Mouse (Mus musculus) embryonic stem cell, embryonic (primary cell): ENCODE measurements around the gene Abhd4.

Source experiments
- CTCF ChIA-PET, 4 experiments: fragments of 300-600 bp in 2 of 4; fragments of 350-600 bp in 2 of 4; sonication (Branson Sonifier 250); formaldehyde crosslinking; loops; one replicate each; lab custom pipeline; 2022; ENCODE audit warnings: inconsistent platforms in 2 of 4; lab: Charles Lee
- POLR2A ChIA-PET, 4 experiments: fragments of 300-600 bp in 2 of 4; fragments of 350-600 bp in 2 of 4; sonication (Branson Sonifier 250); formaldehyde crosslinking; loops; one replicate each; lab custom pipeline; 2022; ENCODE audit warnings: antibody characterized with exemption in 4 of 4, inconsistent platforms in 1 of 4; lab: Charles Lee

The Abhd4 gene

DNA sequence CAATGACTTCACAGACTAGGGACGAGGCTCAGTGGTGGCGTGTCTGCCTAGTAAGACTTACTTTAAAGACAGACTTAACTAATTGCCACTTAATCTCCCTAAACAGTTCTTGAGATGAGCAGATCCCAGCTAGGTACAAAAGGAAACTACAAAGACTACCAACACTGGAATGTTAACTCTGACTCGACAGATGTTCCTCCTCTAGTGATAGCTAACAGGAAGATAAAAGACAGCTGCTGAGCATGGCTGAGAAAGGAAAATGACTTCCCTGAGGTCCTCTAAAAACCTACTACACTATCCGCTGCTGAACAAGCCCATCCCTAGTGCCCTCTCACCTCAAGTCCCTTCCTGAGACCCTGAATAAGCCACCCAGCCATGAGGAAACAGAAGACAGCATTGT is 3.9 kb upstream of the Abhd4 start:
- CTCF ChIA-PET, result interaction anchor here in 3 of 4 experiments (1.8 to 3.1 kb wide), 3 partner anchors 11 kb away, joined by 5 to 14 read pairs (median 9); no protein-coding TSS in a partner anchor
- POLR2A ChIA-PET, result interaction anchor here (0.7 to 2.5 kb wide), 8 partner anchors 9 to 242 kb away, joined by 3 to 23 read pairs (median 6); no protein-coding TSS in a partner anchor

DNA sequence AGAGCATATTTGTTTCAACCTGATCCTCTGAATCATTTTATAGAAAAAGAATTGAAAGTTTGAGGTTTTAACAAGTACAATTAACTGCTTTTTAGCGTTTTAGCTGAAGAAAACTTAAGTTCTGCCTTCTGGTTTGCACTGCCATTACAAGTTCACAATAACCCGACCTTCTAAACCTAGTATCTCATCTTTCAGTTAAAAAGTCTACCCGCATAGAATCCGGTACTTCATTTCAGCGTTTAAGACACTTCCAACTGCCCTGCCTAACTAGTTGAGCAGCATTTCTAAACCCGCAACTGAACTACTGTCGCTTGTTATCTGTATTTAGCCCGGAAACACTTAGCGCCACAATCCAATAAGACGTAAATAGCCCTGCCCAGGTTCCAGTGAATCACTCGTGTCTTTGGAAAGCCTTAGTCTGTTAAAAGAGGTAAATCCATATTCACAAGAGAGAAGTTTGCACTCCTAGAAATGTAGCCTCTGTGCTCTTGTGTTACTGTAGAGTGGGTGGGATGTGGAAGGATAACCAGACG is 748 bp downstream of the Abhd4 start:
- POLR2A ChIA-PET, result interaction anchor here in 3 of 4 experiments (0.6 to 3.9 kb wide), 15 partner anchors 20 to 209 kb away, joined by 3 to 27 read pairs (median 5); partner anchors contain the start of gene Lrp10 (in 1 of the 3)
- CTCF ChIA-PET, result interaction anchor here in 1 of 4 experiments (1.0 kb wide), 1 partner anchor 16 kb away, joined by 3 read pairs; no protein-coding TSS in a partner anchor

DNA sequence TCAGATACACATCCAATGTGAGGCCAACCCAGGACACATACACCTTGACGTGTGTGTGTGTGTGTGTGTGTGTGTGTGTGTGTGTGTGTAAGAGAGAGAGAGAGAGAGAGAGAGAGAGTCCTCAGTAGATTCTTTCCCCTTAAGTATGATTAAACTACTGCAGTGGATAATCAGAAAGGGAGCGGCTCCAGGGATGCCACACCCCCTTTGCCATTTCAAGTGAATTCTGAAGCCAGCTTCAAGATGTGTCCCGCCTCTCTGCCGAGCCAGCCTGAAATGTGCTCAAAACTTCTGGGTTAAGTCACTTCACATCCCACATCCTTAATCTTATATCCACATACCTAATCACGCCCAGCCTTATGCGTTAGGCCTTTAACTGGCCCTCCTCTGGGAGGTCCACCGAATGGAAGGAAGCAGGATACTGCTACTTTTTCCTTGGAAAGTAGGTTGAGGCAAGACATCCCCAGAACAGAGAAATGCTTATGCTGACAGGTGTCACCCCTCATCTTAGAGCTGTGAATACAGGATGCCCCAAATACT is 4.2 kb downstream of the Abhd4 start:
- CTCF ChIA-PET, result interaction anchor here in 2 of 4 experiments (0.9 to 3.1 kb wide), 4 partner anchors 19 to 27 kb away, joined by 3 to 12 read pairs (median 4); no protein-coding TSS in a partner anchor
- POLR2A ChIA-PET, result interaction anchor here in 3 of 4 experiments (0.6 to 3.6 kb wide), 29 partner anchors 9 to 221 kb away, joined by 3 to 23 read pairs (median 4); partner anchors contain the start of genes Lrp10 (in 1 of the 3), Mmp14 (in 1 of the 3), Mrpl52 (in 1 of the 3) and Oxa1l (in 1 of the 3)

DNA sequence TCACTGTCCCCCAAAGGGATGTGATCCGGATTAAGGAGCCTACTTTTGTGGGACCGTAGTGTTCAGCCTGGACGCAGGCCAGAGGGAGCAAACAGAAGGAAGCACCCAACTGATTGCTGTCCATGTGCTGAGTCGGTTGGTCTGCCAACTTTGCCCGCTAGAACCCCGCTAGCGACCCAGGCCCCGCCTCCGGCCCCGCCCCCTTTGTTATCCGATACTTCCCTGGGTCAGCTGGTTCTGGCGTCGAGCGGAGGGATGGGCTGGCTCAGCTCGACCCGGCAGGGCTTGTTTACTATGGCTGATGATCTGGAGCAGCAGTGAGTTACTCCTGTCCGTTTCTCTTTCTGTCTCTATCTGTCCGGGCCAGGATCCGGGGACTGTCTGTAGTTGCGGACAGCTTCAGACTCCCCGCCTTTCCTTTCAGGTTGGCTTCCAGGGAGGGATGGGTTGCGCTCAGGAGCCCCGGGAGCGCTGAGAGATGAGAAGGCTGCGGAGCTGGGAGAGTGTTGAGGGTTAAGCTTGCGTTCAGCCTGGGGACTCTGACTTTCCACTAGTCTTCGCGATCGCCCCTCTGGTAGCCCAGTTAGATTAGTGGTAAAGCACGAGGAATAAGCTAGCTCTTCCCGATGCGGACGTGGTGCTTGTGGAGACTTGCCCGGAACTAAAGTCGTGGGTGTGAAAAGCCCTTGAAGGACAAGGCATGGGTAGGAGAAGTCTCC is 5.2 kb downstream of the Abhd4 start:
- CTCF ChIA-PET, result interaction anchor here (0.5 to 3.1 kb wide), 11 partner anchors 19 to 410 kb away, joined by 3 to 12 read pairs (median 3); no protein-coding TSS in a partner anchor
- POLR2A ChIA-PET, result interaction anchor here in 3 of 4 experiments (0.6 to 3.6 kb wide), 49 partner anchors 9 to 756 kb away, joined by 3 to 23 read pairs (median 4); partner anchors contain the start of genes Haus4 (in 1 of the 3), Lrp10 (in 1 of the 3), Mmp14 (in 1 of the 3) and Mrpl52 (in 1 of the 3)

DNA sequence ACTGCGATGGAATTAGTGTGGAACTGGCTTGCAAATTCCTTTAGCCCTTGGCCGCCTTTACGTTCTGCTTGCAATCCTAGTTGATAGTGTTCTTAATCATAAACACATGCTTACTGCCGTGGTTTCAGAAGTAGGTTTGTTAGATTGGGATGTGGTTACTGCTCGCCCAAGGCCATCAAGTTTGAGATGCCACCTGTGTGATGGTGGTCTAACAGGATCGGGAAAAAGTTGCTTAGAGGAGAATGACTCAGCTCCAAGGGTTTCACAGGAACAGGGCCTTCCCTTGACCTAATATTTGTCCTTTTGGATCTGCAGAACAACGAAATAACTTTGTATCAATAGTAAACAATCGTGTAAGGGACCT is 5.7 kb downstream of the Abhd4 start:
- CTCF ChIA-PET, result interaction anchor here (0.5 to 3.1 kb wide), 10 partner anchors 18 to 410 kb away, joined by 3 to 12 read pairs (median 3); no protein-coding TSS in a partner anchor
- POLR2A ChIA-PET, result interaction anchor here in 3 of 4 experiments (0.9 to 3.6 kb wide), 36 partner anchors 8 to 755 kb away, joined by 3 to 23 read pairs (median 4); partner anchors contain the start of genes Haus4 (in 1 of the 3), Mmp14 (in 1 of the 3), Mrpl52 (in 1 of the 3) and Ngdn (in 1 of the 3)

DNA sequence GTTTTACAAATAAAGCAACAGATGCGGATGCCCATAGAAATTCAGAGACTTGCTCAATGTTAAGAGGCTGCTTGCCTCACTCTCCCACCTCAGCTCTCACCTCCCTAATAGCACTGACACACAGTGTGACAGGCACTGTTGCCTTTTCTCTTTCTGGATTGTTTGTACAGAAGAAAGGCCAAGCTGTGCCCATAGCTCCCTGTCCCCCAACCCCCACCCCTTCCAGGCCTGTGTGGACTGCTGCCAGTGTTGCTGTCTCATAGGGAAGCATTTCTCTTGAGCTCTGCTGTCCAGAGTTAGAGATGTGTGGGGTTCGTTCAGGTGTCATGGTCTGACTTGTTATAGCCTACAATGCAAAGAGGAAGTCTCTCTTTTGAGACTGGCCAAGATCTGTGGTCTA is 6.2 kb downstream of the Abhd4 start:
- POLR2A ChIA-PET, result interaction anchor here in 3 of 4 experiments (0.9 to 3.6 kb wide), 21 partner anchors 8 to 755 kb away, joined by 3 to 23 read pairs (median 6); partner anchors contain the start of genes Mmp14 (in 1 of the 3), Ngdn (in 1 of the 3), Oxa1l (in 1 of the 3) and Prmt5 (in 1 of the 3)
- CTCF ChIA-PET, result interaction anchor here in 2 of 4 experiments (0.6 to 3.1 kb wide), 4 partner anchors 21 to 278 kb away, joined by 3 to 12 read pairs (median 4); no protein-coding TSS in a partner anchor

DNA sequence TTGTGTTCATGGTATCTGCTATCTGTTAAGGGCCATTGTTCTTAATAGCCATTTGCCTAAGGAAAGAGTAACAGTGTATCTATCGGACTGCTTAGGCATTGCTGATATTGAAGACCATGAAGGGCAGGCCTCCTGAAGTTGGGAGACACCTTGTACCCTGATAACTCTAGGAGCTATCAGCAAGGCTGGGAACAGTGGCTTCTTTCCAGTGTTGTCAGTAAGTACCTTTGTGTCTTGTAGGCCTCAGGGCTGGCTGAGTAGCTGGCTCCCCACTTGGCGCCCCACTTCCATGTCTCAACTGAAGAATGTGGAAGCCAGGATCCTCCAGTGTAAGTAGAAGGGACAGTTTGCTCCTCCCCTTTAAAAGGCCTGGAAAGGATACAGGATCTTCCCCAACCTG is 7.4 kb downstream of the Abhd4 start:
- POLR2A ChIA-PET, result no interaction called here

DNA sequence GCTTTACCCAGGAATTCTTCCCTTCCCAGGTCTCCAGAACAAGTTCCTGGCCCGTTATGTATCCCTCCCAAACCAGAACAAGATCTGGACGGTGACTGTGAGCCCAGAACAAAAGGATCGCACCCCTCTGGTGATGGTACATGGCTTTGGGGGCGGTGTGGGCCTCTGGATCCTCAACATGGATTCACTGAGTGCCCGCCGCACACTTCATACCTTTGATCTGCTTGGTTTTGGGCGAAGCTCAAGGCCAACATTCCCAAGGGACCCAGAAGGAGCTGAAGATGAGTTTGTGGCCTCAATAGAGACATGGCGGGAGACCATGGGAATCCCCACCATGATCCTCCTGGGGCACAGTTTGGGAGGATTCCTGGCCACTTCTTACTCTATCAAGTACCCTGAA is 8.6 kb downstream of the Abhd4 start:
- POLR2A ChIA-PET, result no interaction called here
- CTCF ChIA-PET, result no interaction called here

More for the DNA sequence above, 7.4 kb downstream of the Abhd4 start:
- CTCF ChIA-PET, result interaction anchor here in 1 of 4 experiments (0.7 kb wide), 1 partner anchor 457 kb away, joined by 3 read pairs; no protein-coding TSS in a partner anchor

DNA sequence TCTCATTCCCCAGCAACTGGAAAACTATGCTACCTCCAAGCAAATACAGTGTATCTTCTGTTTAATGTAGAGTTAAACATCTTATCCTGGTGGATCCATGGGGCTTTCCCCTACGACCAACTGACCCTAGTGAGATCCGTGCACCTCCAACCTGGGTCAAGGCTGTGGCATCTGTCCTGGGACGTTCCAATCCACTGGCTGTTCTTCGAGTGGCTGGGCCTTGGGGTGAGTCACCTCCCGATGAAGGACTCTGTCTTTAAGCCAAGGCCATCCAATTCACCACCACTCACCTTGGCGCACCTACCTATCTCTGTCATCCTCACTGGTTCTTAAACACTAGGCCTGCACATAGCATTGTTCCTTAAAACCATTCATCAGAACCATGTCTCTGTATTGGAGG is 9.1 kb downstream of the Abhd4 start:
- CTCF ChIA-PET, result no interaction called here
- POLR2A ChIA-PET, result no interaction called here

DNA sequence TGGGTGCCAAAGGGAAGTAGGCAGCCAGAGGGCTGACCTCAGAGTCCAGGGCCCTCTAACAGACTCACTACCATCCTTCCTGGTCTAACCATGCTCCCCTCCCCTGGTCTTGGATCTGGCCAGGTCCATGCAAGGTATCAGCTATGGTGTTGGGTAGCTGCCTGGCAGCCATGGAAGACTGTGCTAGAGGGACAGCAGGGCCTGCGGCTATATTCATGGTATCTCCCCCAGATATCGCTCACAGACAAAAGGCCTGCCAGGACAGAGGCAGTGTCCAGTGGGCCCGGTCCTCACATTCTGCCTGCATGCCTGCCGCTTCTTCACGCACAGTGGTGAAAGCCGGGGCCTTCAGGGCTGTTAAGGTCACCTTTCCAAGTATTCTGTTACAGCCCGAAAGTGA is 10.2 kb downstream of the Abhd4 start:
- ChIA-PET POLR2A (interaction anchor here in 1 of 4 experiments (0.9 kb wide), 1 partner anchor 30 kb away, joined by 3 read pairs; no protein-coding TSS in a partner anchor), CTCF (no interaction called here)

DNA sequence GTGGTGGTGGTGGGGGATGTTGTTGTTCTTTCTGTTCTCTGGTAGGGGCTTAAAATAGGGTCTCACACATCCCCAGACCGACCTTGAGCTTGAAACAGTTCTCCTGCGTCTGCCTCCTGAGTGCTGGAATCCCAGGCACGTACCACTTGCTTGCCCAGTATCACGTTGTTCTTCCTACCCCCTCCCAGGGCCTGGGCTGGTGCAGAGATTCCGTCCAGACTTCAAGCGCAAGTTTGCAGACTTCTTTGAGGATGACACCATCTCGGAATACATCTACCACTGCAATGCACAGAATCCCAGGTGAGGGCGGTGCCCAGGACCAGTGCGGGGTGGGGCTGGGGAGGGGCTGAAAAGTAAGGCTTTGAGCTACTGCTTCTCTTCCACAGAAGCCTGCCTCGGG is 11.1 kb downstream of the Abhd4 start:
- POLR2A ChIA-PET, result interaction anchor here in 1 of 4 experiments (0.6 kb wide), 1 partner anchor 112 kb away, joined by 4 read pairs; no protein-coding TSS in a partner anchor
- CTCF ChIA-PET, result interaction anchor here in 1 of 4 experiments (0.5 kb wide), 1 partner anchor 461 kb away, joined by 14 read pairs; no protein-coding TSS in a partner anchor

DNA sequence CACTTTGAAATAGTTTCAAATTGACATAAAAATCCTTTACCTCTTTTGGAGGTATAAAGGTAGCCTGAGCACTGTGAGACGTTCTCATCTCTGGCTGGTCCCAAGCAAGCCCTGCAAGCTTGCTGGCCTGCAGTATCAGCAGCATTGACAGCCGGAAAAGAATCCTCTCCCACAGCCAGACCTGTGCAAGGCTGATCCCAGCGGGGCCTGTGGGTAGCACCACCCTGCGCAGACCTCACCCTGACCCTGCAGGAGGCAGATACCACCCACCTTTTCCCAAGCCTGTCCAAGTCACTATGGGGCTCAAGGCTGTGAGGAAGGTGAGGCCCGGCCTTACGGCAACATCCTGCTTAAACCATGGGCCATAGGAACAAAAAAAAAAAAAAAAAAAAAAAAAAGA is 12.0 kb downstream of the Abhd4 start:
- POLR2A ChIA-PET, result interaction anchor here in 1 of 4 experiments (0.6 kb wide), 2 partner anchors 14 to 111 kb away, joined by 3 to 4 read pairs; no protein-coding TSS in a partner anchor
- CTCF ChIA-PET, result no interaction called here

DNA sequence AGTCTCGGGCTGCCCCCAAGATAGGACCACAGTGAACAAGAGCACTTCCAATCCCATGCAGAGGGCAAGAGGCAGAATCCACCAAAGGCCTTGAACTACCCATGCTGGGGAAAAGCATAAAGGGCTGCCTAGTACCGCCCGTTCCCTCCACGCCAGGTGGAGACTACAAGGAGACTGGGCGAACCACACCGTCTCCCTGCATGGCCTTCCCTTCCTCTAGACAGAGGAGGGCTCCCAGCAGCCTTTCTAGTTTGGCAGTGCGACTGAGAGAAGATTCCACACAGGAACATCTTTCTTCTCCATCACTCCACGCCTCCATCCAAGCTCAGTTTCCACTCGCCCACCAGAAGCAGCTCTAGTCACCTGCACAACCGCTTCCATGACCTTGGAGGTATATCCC is 14.0 kb downstream of the Abhd4 start:
- CTCF ChIA-PET, result no interaction called here
- POLR2A ChIA-PET, result interaction anchor here in 1 of 4 experiments (0.9 to 1.2 kb wide), 3 partner anchors 8 to 34 kb away, joined by 3 to 4 read pairs (median 3); no protein-coding TSS in a partner anchor

DNA sequence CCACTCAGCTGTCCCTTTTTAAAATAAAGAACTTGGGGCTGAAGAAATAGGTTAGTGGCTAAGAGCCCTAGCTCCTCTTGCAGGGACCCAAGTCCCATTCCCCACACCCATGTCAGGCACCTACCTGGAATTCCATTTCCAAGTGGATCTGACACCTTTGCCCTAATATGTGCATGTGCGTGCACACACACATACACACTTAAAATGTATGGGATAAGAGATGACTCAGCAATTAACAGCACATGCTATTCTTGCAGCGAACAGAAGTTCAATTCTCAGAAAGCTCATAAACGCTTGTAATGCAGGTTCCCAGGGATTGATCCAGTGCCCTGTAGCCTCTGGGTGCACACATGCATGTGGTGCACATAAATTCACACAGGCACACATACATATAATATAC is 15.6 kb downstream of the Abhd4 start:
- ChIA-PET POLR2A (interaction anchor here in 2 of 4 experiments (0.6 to 0.8 kb wide), 4 partner anchors 9 to 21 kb away, joined by 3 to 5 read pairs (median 3); no protein-coding TSS in a partner anchor), CTCF (interaction anchor here in 2 of 4 experiments (0.6 to 0.8 kb wide), 3 partner anchors 43 to 257 kb away, joined by 3 to 5 read pairs (median 3); no protein-coding TSS in a partner anchor)

DNA sequence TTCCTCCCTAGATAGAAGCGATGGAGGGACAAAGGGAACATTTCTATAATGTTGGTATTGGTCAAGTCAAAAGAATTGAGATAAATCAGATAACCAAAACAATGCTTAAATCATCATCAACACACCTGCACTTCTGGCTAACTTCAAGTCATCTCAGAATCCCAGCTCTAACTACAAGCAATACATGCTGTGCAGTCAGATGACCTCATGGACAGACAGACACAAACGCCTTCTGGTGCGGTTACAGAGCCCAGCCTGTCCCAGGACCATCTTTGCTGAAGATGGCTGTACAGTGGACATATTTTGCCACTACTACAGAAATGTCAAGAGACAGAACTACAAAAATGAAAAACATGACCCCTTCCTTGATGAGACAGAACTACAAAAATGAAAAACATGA is 16.4 kb downstream of the Abhd4 start:
- ChIA-PET POLR2A (interaction anchor here in 2 of 4 experiments (0.6 to 1.9 kb wide), 2 partner anchors 11 to 99 kb away, joined by 6 to 14 read pairs; no protein-coding TSS in a partner anchor), CTCF (no interaction called here)

DNA sequence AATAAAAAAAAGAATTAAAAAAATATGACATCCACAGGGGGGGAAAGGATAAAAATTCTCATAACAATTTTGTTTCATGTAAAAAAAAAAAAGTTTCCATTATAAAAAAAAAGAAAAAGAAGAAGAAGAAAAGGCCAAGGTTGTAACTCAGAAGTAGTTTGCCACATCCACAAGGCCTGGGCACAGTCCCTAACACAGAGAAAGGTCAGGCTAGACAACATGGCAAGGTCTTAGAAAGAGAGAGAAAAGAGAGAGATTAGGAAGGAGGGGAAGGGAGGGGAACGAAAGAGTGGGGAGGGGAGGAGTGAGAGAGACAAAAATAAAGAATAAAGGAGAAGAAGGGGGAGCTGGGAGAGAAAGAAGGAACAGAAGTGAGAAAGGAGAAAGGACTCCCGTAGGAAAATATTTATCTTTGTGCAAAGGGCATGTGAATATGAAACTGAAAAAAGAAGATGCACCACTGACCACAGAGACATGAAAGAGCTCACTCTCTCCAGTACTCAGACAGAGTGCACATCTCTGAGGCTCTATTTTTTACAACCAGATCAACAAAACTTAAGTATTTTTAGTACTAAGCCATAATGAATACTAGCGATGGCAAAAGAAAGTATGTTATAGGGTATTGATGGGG is 18.1 kb downstream of the Abhd4 start:
- POLR2A ChIA-PET, result interaction anchor here in 2 of 4 experiments (1.2 to 1.9 kb wide), 2 partner anchors 13 kb away, joined by 3 to 6 read pairs; no protein-coding TSS in a partner anchor
- CTCF ChIA-PET, result no interaction called here

DNA sequence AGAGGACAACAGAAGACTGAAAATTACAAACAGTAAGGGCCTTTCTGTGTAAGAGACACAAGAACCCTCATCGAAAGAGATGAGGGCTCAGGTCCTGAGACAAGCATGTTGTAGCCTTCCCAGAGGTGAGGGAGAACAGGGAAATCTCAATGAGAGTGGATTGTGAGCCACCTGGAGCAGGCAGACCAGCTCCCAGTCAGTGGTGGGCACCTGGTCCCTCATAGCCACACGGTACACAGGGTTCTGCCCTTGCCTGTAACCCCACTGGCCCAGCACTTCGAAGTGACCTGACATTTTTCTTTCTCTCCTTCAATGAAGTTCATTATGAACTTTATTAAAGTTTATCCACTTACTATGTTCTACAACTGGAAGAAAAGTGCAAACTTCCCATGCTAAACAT is 18.7 kb downstream of the Abhd4 start:
- CTCF ChIA-PET, result no interaction called here
- POLR2A ChIA-PET, result interaction anchor here in 1 of 4 experiments (0.6 to 1.2 kb wide), 2 partner anchors 14 to 39 kb away, joined by 3 to 5 read pairs; no protein-coding TSS in a partner anchor
